Mouse (Mus musculus) Muller cell, postnatal 12 days (primary cell): ENCODE results near the gene Rap1gap.

Experiments used
- DNase-seq: peaks from one replicate; pipeline ENCODE4 v3.0.0-alpha.2; 2015; ENCODE audit errors: inconsistent ontology term

The Rap1gap gene

GRCm38 (mm10) chr4:137744433-137744918 lies 80.0 kb downstream of the Rap1gap start:
- peak; percentile 73 for DNase-seq

GRCm38 (mm10) chr4:137747091-137747490 lies 82.6 kb downstream of the Rap1gap start:
- no peak for DNase-seq

GRCm38 (mm10) chr4:137747590-137747989 lies 83.1 kb downstream of the Rap1gap start:
- no peak for DNase-seq

GRCm38 (mm10) chr4:137748726-137749125 lies 84.2 kb downstream of the Rap1gap start:
- DNase-seq = peak; percentile 68

GRCm38 (mm10) chr4:137749680-137750079 lies 85.2 kb downstream of the Rap1gap start:
- no peak for DNase-seq

- no peak for DNase-seq
These were observed 85.6 kb downstream of the Rap1gap start for GRCm38 (mm10) chr4:137750121-137750520.

GRCm38 (mm10) chr4:137751310-137751709 lies 86.8 kb downstream of the Rap1gap start:
- no peak for DNase-seq

- no peak for DNase-seq
These were observed 87.2 kb downstream of the Rap1gap start for GRCm38 (mm10) chr4:137751717-137752116.

- DNase-seq = no peak
These were observed 87.9 kb downstream of the Rap1gap start for GRCm38 (mm10) chr4:137752471-137752870.

GRCm38 (mm10) chr4:137753199-137753598 lies 88.7 kb downstream of the Rap1gap start:
- no peak for DNase-seq

- DNase-seq = no peak
These were observed 89.9 kb downstream of the Rap1gap start for GRCm38 (mm10) chr4:137754446-137754845.

- DNase-seq = no peak
These were observed 98.4 kb downstream of the Rap1gap start for GRCm38 (mm10) chr4:137762886-137763285.

GRCm38 (mm10) chr4:137763920-137764495 lies 99.5 kb downstream of the Rap1gap start:
- no peak for DNase-seq

GRCm38 (mm10) chr4:137764621-137765020 lies 100.1 kb downstream of the Rap1gap start:
- no peak for DNase-seq

GRCm38 (mm10) chr4:137765554-137765971 lies 101.0 kb downstream of the Rap1gap start:
- DNase-seq = peak; percentile 86

GRCm38 (mm10) chr4:137766365-137766764 lies 101.8 kb downstream of the Rap1gap start:
- DNase-seq = no peak

GRCm38 (mm10) chr4:137768381-137768780 lies 103.9 kb downstream of the Rap1gap start:
- DNase-seq = peak; percentile 39

- DNase-seq = peak; percentile 61
These were observed 104.3 kb downstream of the Rap1gap start for GRCm38 (mm10) chr4:137768831-137769230.

GRCm38 (mm10) chr4:137769635-137770034 lies 105.1 kb downstream of the Rap1gap start:
- DNase-seq = no peak

- no peak for DNase-seq
These were observed 106.5 kb downstream of the Rap1gap start for GRCm38 (mm10) chr4:137770901-137771612.

GRCm38 (mm10) chr4:137771749-137772148 lies 107.2 kb downstream of the Rap1gap start:
- DNase-seq = no peak

- DNase-seq = no peak
These were observed 108.0 kb downstream of the Rap1gap start for GRCm38 (mm10) chr4:137772438-137773056.
